Mouse (Mus musculus) stomach, embryonic 16.5 days (tissue): ENCODE results near the gene Ovol2. TPM values are rescaled to one million over a fixed set of nuclear protein-coding genes. Genes with fewer than 3 reads are reported as not detected.

ENCODE experiments used
- ATAC-seq: fragments of 200-750 bp; cut with Nextera tagmentation; 2 replicates; pipeline ENCODE4 v1.8.0; 2017; ENCODE audit warnings: moderate number of reproducible peaks, moderate TSS enrichment; ENCODE audit not compliant: insufficient read depth, low FRiP score
- H3K27ac ChIP-seq: fragments of 300-500 bp; sonication (generic); 2 replicates; pipeline ENCODE4 v1.5.1; 2014; ENCODE audit warnings: low read length
- H3K27me3 ChIP-seq: fragments of 300-500 bp; sonication (generic); 2 replicates; pipeline ENCODE4 v1.6.1; 2014; ENCODE audit warnings: low read length, control low read depth, mixed read lengths; ENCODE audit not compliant: control insufficient read depth, insufficient read depth
- H3K36me3 ChIP-seq: fragments of 300-500 bp; sonication (generic); 2 replicates; pipeline ENCODE4 v1.6.1; 2014; ENCODE audit warnings: low read length; ENCODE audit not compliant: control insufficient read depth, insufficient read depth
- H3K4me1 ChIP-seq: fragments of 300-500 bp; sonication (generic); 2 replicates; pipeline ENCODE4 v1.6.1; 2014; ENCODE audit warnings: low read length, control low read depth, mixed read lengths; ENCODE audit not compliant: control insufficient read depth, insufficient read depth
- H3K4me2 ChIP-seq: fragments of 300-500 bp; sonication (generic); 2 replicates; pipeline ENCODE4 v1.6.1; 2014; ENCODE audit warnings: low read depth, low read length, mixed read lengths
- H3K4me3 ChIP-seq: fragments of 300-500 bp; sonication (generic); replicated peaks from 2 replicates; pipeline ENCODE4 v1.5.1; 2014; ENCODE audit warnings: mild to moderate bottlenecking, low read length
- H3K9ac ChIP-seq: fragments of 300-500 bp; sonication (generic); 2 replicates; pipeline ENCODE4 v1.6.1; 2014; ENCODE audit warnings: low read length
- H3K9me3 ChIP-seq: fragments of 300-500 bp; sonication (generic); replicated peaks from 2 replicates; pipeline ENCODE4 v1.6.1; 2016; ENCODE audit warnings: low read length, control low read depth; ENCODE audit not compliant: control insufficient read depth
- WGBS: fragments of 180-500 bp; shearing (Covaris S2); extraction: QIAGEN DNeasy Blood & Tissue Kit; methylation state at CpG from one replicate; pipeline ENCODE4 v1.1.7; 2014; 5-methylcytosine and 5-hydroxymethylcytosine counted together
- polyA plus RNA-seq: library from polyadenylated mRNA; unstranded; fragments of >200 nt; fragmentation: Nextera tagmentation; extraction: Ambion mirVana; gene quantifications from 2 replicates; pipeline ENCODE4 v1.2.1, GENCODE M21; 2015

Ovol2 gene
- polyA plus RNA-seq, 1 experiment from 2014 or later: 3.5 TPM

- Histone ChIP-seq H3K36me3 (peaks cover 7% of the 10 kb centered on the region), H3K4me2 (peak overlapping the region; percentile 23), H3K4me1 (peaks cover 16% of the 10 kb centered on the region), H3K27ac (peak overlapping the region; percentile 38), H3K9me3 (no peaks in the 10 kb centered on the region), H3K9ac (peak overlapping the region; percentile 20), H3K4me3 (no peak overlapping the region), H3K27me3 (no peaks in the 10 kb centered on the region)
- ATAC-seq: no peak
- 18% methylated on average over 8 of the region's 8 CpGs for WGBS
These were observed 57.2 kb downstream of the Ovol2 start for GRCm38 (mm10) chr2:144274741-144275140.

- H3K4me3 ChIP-seq: no peak overlapping the region
- H3K9ac ChIP-seq: 0 out of 2 replicates have a peak overlapping the region, but pooled peaks have one; percentile 16
- ATAC-seq: no peak
- WGBS: 87% methylated on average over 12 of the region's 12 CpGs
- peaks cover 33% of the 10 kb centered on the region for H3K4me1 ChIP-seq
- H3K27me3 ChIP-seq: no peaks in the 10 kb centered on the region
- no peak overlapping the region for H3K4me2 ChIP-seq
- H3K9me3 ChIP-seq: no peaks in the 10 kb centered on the region
- H3K36me3 ChIP-seq: peaks cover 4% of the 10 kb centered on the region; the same call in 1 of the 2 replicates
- no peak overlapping the region for H3K27ac ChIP-seq
These were observed 59.9 kb downstream of the Ovol2 start for GRCm38 (mm10) chr2:144272088-144272487.

- Histone ChIP-seq H3K9me3 (no peaks in the 10 kb centered on the region), H3K4me3 (peak within 1 kb of the TSS; percentile 97), H3K27ac (peak within 1 kb of the TSS; percentile 97), H3K4me1 (peaks cover 41% of the 10 kb centered on the region), H3K9ac (peak within 1 kb of the TSS; percentile 100), H3K4me2 (peak within 1 kb of the TSS; percentile 68), H3K27me3 (no peaks in the 10 kb centered on the region), H3K36me3 (no peaks in the 10 kb centered on the region; the same call in 1 of the 2 replicates)
- ATAC-seq: peak; percentile 98
- WGBS: under 1% methylated on average over 92 of the region's 93 CpGs
These were observed 61.2 kb downstream of the Ovol2 start, which contains the start of the genes Mgme1 and Snx5 for GRCm38 (mm10) chr2:144270507-144271420. Mgme1 (plus strand) TSS chr2:144270663. Snx5 (minus strand) TSS chr2:144270906.

- Histone ChIP-seq H3K4me2 (peak overlapping the region; percentile 68), H3K36me3 (no peaks in the 10 kb centered on the region; the same call in 1 of the 2 replicates), H3K4me1 (peaks cover 41% of the 10 kb centered on the region), H3K9ac (peak overlapping the region; percentile 100), H3K4me3 (peak overlapping the region; percentile 97), H3K9me3 (no peaks in the 10 kb centered on the region), H3K27ac (peak overlapping the region; percentile 97), H3K27me3 (no peaks in the 10 kb centered on the region)
- ATAC-seq: no peak
- WGBS: under 1% methylated on average over 32 of the region's 33 CpGs
These were observed 62.1 kb downstream of the Ovol2 start for GRCm38 (mm10) chr2:144269679-144270475.

- WGBS: 0% methylated on average over 11 of the region's 11 CpGs
- peak overlapping the region; percentile 68 for H3K4me2 ChIP-seq
- peaks cover 37% of the 10 kb centered on the region for H3K4me1 ChIP-seq
- H3K9me3 ChIP-seq: no peaks in the 10 kb centered on the region
- peak overlapping the region; percentile 100 for H3K9ac ChIP-seq
- no peaks in the 10 kb centered on the region; the same call in 1 of the 2 replicates for H3K36me3 ChIP-seq
- no peaks in the 10 kb centered on the region for H3K27me3 ChIP-seq
- peak overlapping the region; percentile 97 for H3K4me3 ChIP-seq
- ATAC-seq: no peak
- peak overlapping the region; percentile 42; the same call in 1 of the 2 replicates for H3K27ac ChIP-seq
These were observed 62.7 kb downstream of the Ovol2 start for GRCm38 (mm10) chr2:144269306-144269650.

GRCm38 (mm10) chr2:144268446-144269305 lies 63.3 kb downstream of the Ovol2 start:
- H3K36me3 ChIP-seq: no peaks in the 10 kb centered on the region; the same call in 1 of the 2 replicates
- H3K4me2 ChIP-seq: peak overlapping the region; percentile 68
- H3K9me3 ChIP-seq: no peaks in the 10 kb centered on the region
- H3K27me3 ChIP-seq: no peaks in the 10 kb centered on the region
- H3K9ac ChIP-seq: peak overlapping the region; percentile 100
- peak overlapping the region; percentile 97 for H3K4me3 ChIP-seq
- H3K4me1 ChIP-seq: peaks cover 31% of the 10 kb centered on the region
- ATAC-seq: no peak
- WGBS: 9% methylated on average over 6 of the region's 6 CpGs
- no peak overlapping the region for H3K27ac ChIP-seq

GRCm38 (mm10) chr2:144267731-144268015 lies 64.3 kb downstream of the Ovol2 start:
- H3K36me3 ChIP-seq: no peaks in the 10 kb centered on the region; the same call in 1 of the 2 replicates
- H3K4me3 ChIP-seq: peak overlapping the region; percentile 97
- ATAC-seq: no peak
- H3K27me3 ChIP-seq: no peaks in the 10 kb centered on the region
- peak overlapping the region; percentile 68 for H3K4me2 ChIP-seq
- 0 out of 2 replicates have a peak overlapping the region, but pooled peaks have one; percentile 6 for H3K27ac ChIP-seq
- H3K9me3 ChIP-seq: no peaks in the 10 kb centered on the region
- H3K4me1 ChIP-seq: peaks cover 38% of the 10 kb centered on the region
- 23% methylated on average over 1 of the region's 1 CpGs for WGBS
- H3K9ac ChIP-seq: 0 out of 2 replicates have a peak overlapping the region, but pooled peaks have one; percentile 26

GRCm38 (mm10) chr2:144267004-144267730 lies 64.8 kb downstream of the Ovol2 start:
- H3K27me3 ChIP-seq: no peaks in the 10 kb centered on the region
- 0 out of 2 replicates have a peak overlapping the region, but pooled peaks have one; percentile 6 for H3K27ac ChIP-seq
- no peaks in the 10 kb centered on the region for H3K9me3 ChIP-seq
- H3K4me2 ChIP-seq: peak overlapping the region; percentile 68
- H3K36me3 ChIP-seq: no peaks in the 10 kb centered on the region; the same call in 1 of the 2 replicates
- 44% methylated on average over 5 of the region's 5 CpGs for WGBS
- ATAC-seq: no peak
- H3K4me3 ChIP-seq: peak overlapping the region; percentile 97
- H3K4me1 ChIP-seq: peaks cover 36% of the 10 kb centered on the region
- 0 out of 2 replicates have a peak overlapping the region, but pooled peaks have one; percentile 26 for H3K9ac ChIP-seq
